Mouse (Mus musculus) liver, embryonic 12.5 days (tissue): ENCODE results near the gene Abhd17b. TPM values are rescaled to one million over a fixed set of nuclear protein-coding genes. Genes with fewer than 3 reads are reported as not detected.

Experiments
- ATAC-seq: fragments of 200-750 bp; cut with Nextera tagmentation; 2 replicates; pipeline ENCODE4 v1.8.0; 2017; ENCODE audit warnings: moderate number of reproducible peaks, mild to moderate bottlenecking, moderate library complexity
- H3K27ac ChIP-seq: fragments of 300-500 bp; sonication (generic); 2 replicates; pipeline ENCODE4 v1.5.1; 2016; ENCODE audit warnings: mild to moderate bottlenecking
- H3K27me3 ChIP-seq: fragments of 300-500 bp; sonication (generic); replicated peaks from 2 replicates; pipeline ENCODE4 v1.6.1; 2016; ENCODE audit warnings: mild to moderate bottlenecking, moderate library complexity
- H3K36me3 ChIP-seq: fragments of 300-500 bp; sonication (generic); 2 replicates; pipeline ENCODE4 v1.6.1; 2016; ENCODE audit warnings: mild to moderate bottlenecking, moderate library complexity
- H3K4me1 ChIP-seq: fragments of 300-500 bp; sonication (generic); 2 replicates; pipeline ENCODE4 v1.6.1; 2016
- H3K4me2 ChIP-seq: fragments of 300-500 bp; sonication (generic); 2 replicates; pipeline ENCODE4 v1.6.1; 2016; ENCODE audit warnings: mild to moderate bottlenecking, moderate library complexity
- H3K4me3 ChIP-seq: fragments of 300-500 bp; sonication (generic); 2 replicates; pipeline ENCODE4 v1.5.1; 2016; ENCODE audit warnings: mild to moderate bottlenecking, moderate library complexity
- H3K9ac ChIP-seq: fragments of 300-500 bp; sonication (generic); 2 replicates; pipeline ENCODE4 v1.6.1; 2016; ENCODE audit warnings: mild to moderate bottlenecking, moderate library complexity
- H3K9me3 ChIP-seq: fragments of 300-500 bp; sonication (generic); replicated peaks from 2 replicates; pipeline ENCODE4 v1.6.1; 2016; ENCODE audit warnings: mild to moderate bottlenecking, moderate library complexity
- WGBS: fragments of 180-500 bp; shearing (Covaris S2); methylation state at CpG from one replicate; pipeline ENCODE4 v1.1.7; 2016; ENCODE audit not compliant: insufficient replicate concordance; 5-methylcytosine and 5-hydroxymethylcytosine counted together
- polyA plus RNA-seq: library from polyadenylated mRNA; unstranded; fragments of >200 nt; fragmentation: Nextera tagmentation; extraction: Ambion mirVana; gene quantifications from 2 replicates; pipeline ENCODE4 v1.2.1, GENCODE M21; 2016

The Abhd17b gene
- polyA plus RNA-seq, 1 experiment from 2014 or later: 12.6 TPM

- Histone ChIP-seq H3K9me3 (no peaks in the 10 kb centered on the region), H3K4me1 (peaks cover 11% of the 10 kb centered on the region; the same call in 1 of the 2 replicates), H3K9ac (no peak overlapping the region), H3K27ac (no peak overlapping the region), H3K4me2 (no peak overlapping the region), H3K27me3 (no peaks in the 10 kb centered on the region), H3K4me3 (no peak overlapping the region), H3K36me3 (no peaks in the 10 kb centered on the region)
- WGBS: 86% methylated on average over 1 of the region's 1 CpGs
- ATAC-seq: no peak
Observed at GRCm38 (mm10) chr19:21629030-21629429, 24.0 kb upstream of the Abhd17b start.

GRCm38 (mm10) chr19:21629501-21629900 lies 23.5 kb upstream of the Abhd17b start:
- Histone ChIP-seq H3K36me3 (no peaks in the 10 kb centered on the region), H3K4me1 (peaks cover 9% of the 10 kb centered on the region; the same call in 1 of the 2 replicates), H3K27ac (no peak overlapping the region), H3K27me3 (no peaks in the 10 kb centered on the region), H3K4me3 (no peak overlapping the region), H3K4me2 (no peak overlapping the region), H3K9ac (no peak overlapping the region), H3K9me3 (no peaks in the 10 kb centered on the region)
- 60% methylated on average over 1 of the region's 1 CpGs for WGBS
- no peak for ATAC-seq

GRCm38 (mm10) chr19:21630656-21631331 lies 22.2 kb upstream of the Abhd17b start:
- Histone ChIP-seq H3K4me1 (peaks cover 9% of the 10 kb centered on the region; the same call in 1 of the 2 replicates), H3K4me3 (no peak overlapping the region), H3K9ac (no peak overlapping the region), H3K4me2 (no peak overlapping the region), H3K9me3 (no peaks in the 10 kb centered on the region), H3K27ac (no peak overlapping the region), H3K27me3 (no peaks in the 10 kb centered on the region), H3K36me3 (no peaks in the 10 kb centered on the region)
- WGBS: 34% methylated on average over 14 of the region's 14 CpGs
- no peak for ATAC-seq

GRCm38 (mm10) chr19:21635406-21635805 lies 17.6 kb upstream of the Abhd17b start:
- no peak for ATAC-seq
- H3K4me2 ChIP-seq: no peak overlapping the region
- H3K36me3 ChIP-seq: no peaks in the 10 kb centered on the region
- H3K9me3 ChIP-seq: no peaks in the 10 kb centered on the region
- H3K4me3 ChIP-seq: no peak overlapping the region
- peaks cover 9% of the 10 kb centered on the region; the same call in 1 of the 2 replicates for H3K4me1 ChIP-seq
- WGBS: 67% methylated on average over 2 of the region's 2 CpGs
- H3K27ac ChIP-seq: no peak overlapping the region
- no peak overlapping the region for H3K9ac ChIP-seq
- no peaks in the 10 kb centered on the region for H3K27me3 ChIP-seq

- Histone ChIP-seq H3K27me3 (no peaks in the 10 kb centered on the region), H3K4me2 (no peak overlapping the region), H3K4me1 (no peaks in the 10 kb centered on the region), H3K9me3 (no peaks in the 10 kb centered on the region), H3K27ac (no peak overlapping the region), H3K9ac (no peak overlapping the region), H3K4me3 (no peak overlapping the region), H3K36me3 (no peaks in the 10 kb centered on the region)
- whole genome bisulfite sequencing: 51% methylated on average over 3 of the region's 3 CpGs
- ATAC-seq: no peak
Observed at GRCm38 (mm10) chr19:21636907-21637306, 16.1 kb upstream of the Abhd17b start.

- H3K4me3 ChIP-seq: no peak overlapping the region
- no peak overlapping the region for H3K9ac ChIP-seq
- ATAC-seq: no peak
- H3K36me3 ChIP-seq: no peaks in the 10 kb centered on the region
- no peaks in the 10 kb centered on the region for H3K27me3 ChIP-seq
- WGBS: 72% methylated on average over 7 of the region's 7 CpGs
- H3K4me1 ChIP-seq: no peaks in the 10 kb centered on the region
- no peak overlapping the region for H3K27ac ChIP-seq
- H3K9me3 ChIP-seq: no peaks in the 10 kb centered on the region
- H3K4me2 ChIP-seq: no peak overlapping the region
Observed at GRCm38 (mm10) chr19:21637672-21638071, 15.3 kb upstream of the Abhd17b start.

GRCm38 (mm10) chr19:21643935-21644334 lies 9.1 kb upstream of the Abhd17b start:
- H3K4me2 ChIP-seq: no peak overlapping the region
- no peak overlapping the region for H3K27ac ChIP-seq
- 68% methylated on average over 1 of the region's 1 CpGs for WGBS
- peaks cover 22% of the 10 kb centered on the region; the same call in 1 of the 2 replicates for H3K4me1 ChIP-seq
- no peak overlapping the region for H3K4me3 ChIP-seq
- ATAC-seq: no peak
- H3K9ac ChIP-seq: no peak overlapping the region
- H3K27me3 ChIP-seq: no peaks in the 10 kb centered on the region
- H3K36me3 ChIP-seq: no peaks in the 10 kb centered on the region
- no peaks in the 10 kb centered on the region for H3K9me3 ChIP-seq

- no peak for ATAC-seq
- H3K9ac ChIP-seq: no peak overlapping the region
- H3K4me3 ChIP-seq: no peak overlapping the region
- H3K4me2 ChIP-seq: no peak overlapping the region
- H3K27me3 ChIP-seq: no peaks in the 10 kb centered on the region
- 67% methylated on average over 4 of the region's 4 CpGs for WGBS
- H3K27ac ChIP-seq: no peak overlapping the region
- H3K4me1 ChIP-seq: peaks cover 22% of the 10 kb centered on the region; the same call in 1 of the 2 replicates
- H3K36me3 ChIP-seq: no peaks in the 10 kb centered on the region
- H3K9me3 ChIP-seq: no peaks in the 10 kb centered on the region
Observed at GRCm38 (mm10) chr19:21645301-21645700, 7.7 kb upstream of the Abhd17b start.

GRCm38 (mm10) chr19:21646142-21646541 lies 6.8 kb upstream of the Abhd17b start:
- H3K4me1 ChIP-seq: peaks cover 27% of the 10 kb centered on the region
- no peak for ATAC-seq
- no peaks in the 10 kb centered on the region for H3K36me3 ChIP-seq
- H3K27ac ChIP-seq: no peak overlapping the region
- H3K4me2 ChIP-seq: no peak overlapping the region
- WGBS: 41% methylated on average over 6 of the region's 6 CpGs
- no peaks in the 10 kb centered on the region for H3K9me3 ChIP-seq
- H3K27me3 ChIP-seq: no peaks in the 10 kb centered on the region
- no peak overlapping the region for H3K9ac ChIP-seq
- no peak overlapping the region for H3K4me3 ChIP-seq

- Histone ChIP-seq H3K4me3 (peak overlapping the region; percentile 89), H3K27ac (no peak overlapping the region), H3K4me1 (peaks cover 48% of the 10 kb centered on the region), H3K9ac (peak overlapping the region; percentile 70), H3K9me3 (no peaks in the 10 kb centered on the region), H3K4me2 (peak overlapping the region; percentile 96), H3K27me3 (no peaks in the 10 kb centered on the region), H3K36me3 (no peaks in the 10 kb centered on the region)
- ATAC-seq: no peak
- WGBS: 44% methylated on average over 6 of the region's 6 CpGs
Observed at GRCm38 (mm10) chr19:21651664-21652063, 1.3 kb upstream of the Abhd17b start.

- peak; percentile 99 for ATAC-seq
- WGBS: 4% methylated on average over 52 of the region's 52 CpGs
- H3K27ac ChIP-seq: peak within 1 kb of the TSS; percentile 95
- no peaks in the 10 kb centered on the region for H3K27me3 ChIP-seq
- H3K4me3 ChIP-seq: peak within 1 kb of the TSS; percentile 89
- peak within 1 kb of the TSS; percentile 93 for H3K9ac ChIP-seq
- peak within 1 kb of the TSS; percentile 96 for H3K4me2 ChIP-seq
- H3K36me3 ChIP-seq: no peaks in the 10 kb centered on the region
- H3K4me1 ChIP-seq: peaks cover 40% of the 10 kb centered on the region
- H3K9me3 ChIP-seq: no peaks in the 10 kb centered on the region
Observed at GRCm38 (mm10) chr19:21652285-21653171, 457 bp upstream of the Abhd17b start, which contains the start of gene 1110059E24Rik. TSS of gene 1110059E24Rik (minus strand) at chr19:21652976.

GRCm38 (mm10) chr19:21654788-21655187 lies 1.8 kb downstream of the Abhd17b start:
- Histone ChIP-seq H3K4me3 (peak overlapping the region; percentile 89), H3K9me3 (no peaks in the 10 kb centered on the region), H3K27me3 (no peaks in the 10 kb centered on the region), H3K4me2 (peak overlapping the region; percentile 96), H3K4me1 (peaks cover 37% of the 10 kb centered on the region), H3K27ac (no peak overlapping the region), H3K36me3 (no peaks in the 10 kb centered on the region), H3K9ac (peak overlapping the region; percentile 2; the same call in 1 of the 2 replicates)
- no peak for ATAC-seq
- 57% methylated on average over 7 of the region's 7 CpGs for whole genome bisulfite sequencing
